Mouse (Mus musculus) embryonic facial prominence, embryonic 12.5 days (tissue): ENCODE results near the gene Olfr147. TPM values are rescaled to one million over a fixed set of nuclear protein-coding genes. Genes with fewer than 3 reads are reported as not detected.
"Not testable (repeated sequence)": the region's sequence is repeated elsewhere in the genome, so short reads cannot be mapped to it uniquely, and the experiment has no call there.

Experiments used
- ATAC-seq: fragments of 200-750 bp; cut with Nextera tagmentation; 2 replicates; pipeline ENCODE4 v1.8.0; 2017; ENCODE audit not compliant: insufficient number of reproducible peaks, insufficient read depth, low FRiP score, low TSS enrichment
- H3K27ac ChIP-seq: fragments of 300-500 bp; sonication (generic); 2 replicates; pipeline ENCODE4 v1.5.1; 2016; ENCODE audit warnings: mild to moderate bottlenecking
- H3K27me3 ChIP-seq: fragments of 300-500 bp; sonication (generic); 2 replicates; pipeline ENCODE4 v1.6.1; 2016; ENCODE audit warnings: mild to moderate bottlenecking, moderate library complexity
- H3K36me3 ChIP-seq: fragments of 300-500 bp; sonication (generic); 2 replicates; pipeline ENCODE4 v1.6.1; 2016; ENCODE audit warnings: mild to moderate bottlenecking
- H3K4me1 ChIP-seq: fragments of 300-500 bp; sonication (generic); 2 replicates; pipeline ENCODE4 v1.6.1; 2016
- H3K4me2 ChIP-seq: fragments of 300-500 bp; sonication (generic); replicated peaks from 2 replicates; pipeline ENCODE4 v1.6.1; 2016; ENCODE audit warnings: mild to moderate bottlenecking, moderate library complexity
- H3K4me3 ChIP-seq: fragments of 300-500 bp; sonication (generic); 2 replicates; pipeline ENCODE4 v1.5.1; 2016; ENCODE audit warnings: mild to moderate bottlenecking
- H3K9ac ChIP-seq: fragments of 300-500 bp; sonication (generic); 2 replicates; pipeline ENCODE4 v1.6.1; 2016; ENCODE audit warnings: mild to moderate bottlenecking, moderate library complexity
- H3K9me3 ChIP-seq: fragments of 300-500 bp; sonication (generic); 2 replicates; pipeline ENCODE4 v1.6.1; 2016; ENCODE audit warnings: mild to moderate bottlenecking, moderate library complexity
- WGBS: fragments of 180-500 bp; shearing (Covaris S2); methylation state at CpG from one replicate; pipeline ENCODE4 v1.1.7; 2016; 5-methylcytosine and 5-hydroxymethylcytosine counted together
- polyA plus RNA-seq: library from polyadenylated mRNA; unstranded; fragments of >200 nt; fragmentation: Nextera tagmentation; extraction: Ambion mirVana; gene quantifications from 2 replicates; pipeline ENCODE4 v1.2.1, GENCODE M21; 2016

Olfr147 gene
- not detected in 2 replicates for polyA plus RNA-seq

DNA sequence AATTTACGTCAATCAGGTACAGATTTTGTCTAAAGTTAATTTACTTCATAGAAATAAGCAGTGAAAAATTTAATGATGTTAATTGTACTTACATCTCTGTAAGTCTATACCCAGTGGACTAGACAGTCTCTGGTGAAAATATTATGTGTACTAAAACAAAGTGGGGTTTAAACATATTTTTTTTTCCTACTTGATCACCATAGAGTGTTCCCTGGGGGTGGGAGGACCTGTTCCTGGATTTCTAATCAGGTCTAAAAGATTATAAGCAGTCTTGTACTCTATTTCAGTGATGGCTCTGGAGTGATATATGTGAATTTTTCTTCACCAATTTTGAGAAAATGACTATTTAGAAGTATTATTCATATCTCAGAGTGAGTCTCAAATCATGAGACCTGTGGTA is at the start of gene Olfr147:
Gene Olfr147 (plus strand): TSS at position 301 of the 400 bp plus-strand sequence.
- no peaks in the 10 kb centered on the region for H3K9me3 ChIP-seq
- 81% methylated on average over 1 of the region's 1 CpGs for WGBS
- H3K36me3 ChIP-seq, result no peaks in the 10 kb centered on the region

DNA sequence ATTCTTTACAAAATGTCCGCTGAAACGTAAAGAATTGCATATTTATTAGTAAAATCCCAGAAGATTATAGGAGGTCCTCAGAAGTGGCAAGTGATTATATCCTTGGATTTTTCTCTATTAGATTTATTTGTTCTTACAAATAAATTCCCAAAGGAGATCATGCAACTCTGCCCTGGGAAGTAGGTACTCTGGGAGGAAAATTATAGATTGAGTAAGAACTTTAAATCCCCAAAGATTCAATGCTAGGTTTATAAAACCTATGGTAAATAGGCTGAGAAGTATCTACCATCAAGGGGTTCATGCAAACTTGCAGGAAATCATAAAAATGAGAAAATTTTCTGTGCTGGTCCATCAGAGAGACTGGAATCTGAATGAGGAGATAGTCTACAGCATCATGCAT is 34.9 kb upstream of the Olfr147 start, which contains the start of gene Olfr250:
Gene Olfr250 (plus strand): TSS at position 301 of the 400 bp plus-strand sequence.
- H3K9me3 ChIP-seq, result no peaks in the 10 kb centered on the region
- H3K9ac ChIP-seq, result no peak within 1 kb of the TSS
- no peak within 1 kb of the TSS for H3K4me2 ChIP-seq
- no peak for ATAC-seq
- no peak within 1 kb of the TSS for H3K4me3 ChIP-seq
- no peak within 1 kb of the TSS for H3K27ac ChIP-seq
- H3K4me1 ChIP-seq, result no peaks in the 10 kb centered on the region
- no peaks in the 10 kb centered on the region for H3K36me3 ChIP-seq
- H3K27me3 ChIP-seq, result no peaks in the 10 kb centered on the region
- 94% methylated on average over 2 of the region's 2 CpGs for WGBS

More for the DNA sequence above, at the start of gene Olfr147:
- Histone ChIP-seq H3K4me2 (no peak within 1 kb of the TSS), H3K27ac (no peak within 1 kb of the TSS), H3K4me3 (no peak within 1 kb of the TSS), H3K9ac (no peak within 1 kb of the TSS), H3K4me1 (no peaks in the 10 kb centered on the region), H3K27me3 (no peaks in the 10 kb centered on the region)
- no peak for ATAC-seq

DNA sequence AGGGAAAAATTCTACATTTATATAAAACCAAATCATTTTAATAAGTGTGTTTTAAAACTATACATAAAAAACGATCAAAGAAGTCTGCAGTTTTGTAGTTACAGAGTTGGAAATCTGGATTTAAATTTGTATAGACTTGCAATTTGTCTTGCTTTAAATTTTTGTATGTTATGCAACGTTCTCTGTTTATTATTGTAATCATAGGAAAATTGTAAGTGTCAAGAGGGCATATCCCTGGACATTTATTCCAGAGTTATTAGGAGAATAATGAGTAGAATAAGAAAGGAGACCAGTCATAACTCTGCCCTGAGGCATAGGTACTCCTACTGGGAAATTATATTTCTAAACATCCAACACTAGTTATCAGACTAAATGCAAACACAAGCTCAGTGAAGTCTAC is 24.7 kb upstream of the Olfr147 start, which contains the start of gene Olfr251:
Gene Olfr251 (plus strand): TSS at position 301 of the 400 bp plus-strand sequence.
- no peaks in the 10 kb centered on the region for H3K36me3 ChIP-seq
- H3K9me3 ChIP-seq, result no peaks in the 10 kb centered on the region
- no peak within 1 kb of the TSS for H3K9ac ChIP-seq
- H3K4me2 ChIP-seq, result no peak within 1 kb of the TSS
- no peaks in the 10 kb centered on the region for H3K4me1 ChIP-seq
- H3K27me3 ChIP-seq, result no peaks in the 10 kb centered on the region
- ATAC-seq, result no peak
- H3K4me3 ChIP-seq, result no peak within 1 kb of the TSS
- no peak within 1 kb of the TSS for H3K27ac ChIP-seq
- WGBS, result 62% methylated on average over 2 of the region's 2 CpGs

DNA sequence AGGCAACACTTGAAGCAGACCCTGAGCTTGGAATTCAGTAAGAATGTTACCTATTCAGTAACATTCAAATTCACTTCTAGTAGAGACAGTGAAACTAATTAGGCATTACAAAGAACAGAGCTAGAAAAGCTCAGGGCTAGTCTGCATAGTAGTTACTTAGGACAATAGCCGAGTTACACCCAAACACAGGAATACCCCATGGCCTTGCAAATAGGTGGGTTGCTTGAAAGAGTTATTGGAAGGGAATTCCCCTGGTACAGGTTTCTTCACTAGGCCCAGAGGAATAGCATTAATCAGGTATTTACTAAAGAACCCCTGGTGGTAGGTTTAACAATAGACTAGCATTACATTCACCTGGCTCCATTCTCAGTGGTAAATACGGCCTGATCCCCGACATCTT is 6.0 kb downstream of the Olfr147 start:
- H3K27me3 ChIP-seq, H3K9me3 ChIP-seq, H3K9ac ChIP-seq, H3K4me3 ChIP-seq, ATAC-seq, H3K4me2 ChIP-seq, H3K36me3 ChIP-seq, H3K4me1 ChIP-seq, H3K27ac ChIP-seq: not testable (repeated sequence)
- 91% methylated on average over 3 of the region's 3 CpGs for WGBS

DNA sequence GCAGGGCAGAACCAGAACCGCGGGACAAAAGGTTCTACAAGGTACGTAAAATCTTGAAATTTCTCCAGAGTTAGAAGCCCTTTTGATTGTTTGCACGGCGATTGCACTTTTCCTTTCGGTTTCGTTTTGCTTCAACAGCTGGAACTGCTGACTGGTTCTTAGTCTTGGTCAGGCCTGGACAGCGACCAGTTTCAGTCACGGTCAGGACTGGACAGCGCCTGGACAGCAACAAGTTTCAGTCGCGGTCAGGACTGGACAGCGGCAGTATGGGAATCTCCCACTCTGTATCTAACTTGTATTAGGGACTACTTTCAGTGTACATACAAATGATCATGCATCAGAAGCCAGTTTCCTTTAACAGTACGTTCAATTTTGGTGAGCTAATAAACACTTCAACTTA is 12.0 kb downstream of the Olfr147 start:
- H3K36me3 ChIP-seq, H3K9ac ChIP-seq, H3K27ac ChIP-seq, ATAC-seq, H3K27me3 ChIP-seq, H3K4me2 ChIP-seq, H3K9me3 ChIP-seq, H3K4me1 ChIP-seq, H3K4me3 ChIP-seq: not testable (repeated sequence)
- WGBS, result 88% methylated on average over 14 of the region's 14 CpGs

DNA sequence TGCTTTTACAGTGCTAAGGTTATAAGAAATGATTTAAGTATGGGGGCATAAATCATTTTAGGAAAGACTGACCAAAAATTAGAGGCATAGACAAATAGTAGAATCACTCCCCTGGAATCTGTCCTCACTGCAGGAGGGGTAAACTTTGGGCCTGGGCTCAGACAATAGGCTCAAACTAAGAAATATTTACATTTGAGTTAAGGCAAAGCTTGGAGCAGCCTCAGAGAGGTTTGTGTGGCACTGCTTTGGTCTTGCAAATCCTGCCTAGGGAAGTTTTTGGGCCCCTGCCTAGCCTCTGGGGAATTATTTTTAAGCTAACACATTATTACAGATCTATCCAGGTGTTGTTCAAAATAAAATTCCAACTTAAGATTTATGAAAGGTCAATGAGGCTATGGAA is 22.3 kb downstream of the Olfr147 start:
- H3K27me3 ChIP-seq, result no peaks in the 10 kb centered on the region
- no peak overlapping the region for H3K4me3 ChIP-seq
- H3K27ac ChIP-seq, result no peak overlapping the region
- H3K9ac ChIP-seq, result no peak overlapping the region
- H3K4me2 ChIP-seq, result no peak overlapping the region
- H3K36me3 ChIP-seq, result no peaks in the 10 kb centered on the region
- no peaks in the 10 kb centered on the region for H3K9me3 ChIP-seq
- H3K4me1 ChIP-seq, result no peaks in the 10 kb centered on the region
- no peak for ATAC-seq

DNA sequence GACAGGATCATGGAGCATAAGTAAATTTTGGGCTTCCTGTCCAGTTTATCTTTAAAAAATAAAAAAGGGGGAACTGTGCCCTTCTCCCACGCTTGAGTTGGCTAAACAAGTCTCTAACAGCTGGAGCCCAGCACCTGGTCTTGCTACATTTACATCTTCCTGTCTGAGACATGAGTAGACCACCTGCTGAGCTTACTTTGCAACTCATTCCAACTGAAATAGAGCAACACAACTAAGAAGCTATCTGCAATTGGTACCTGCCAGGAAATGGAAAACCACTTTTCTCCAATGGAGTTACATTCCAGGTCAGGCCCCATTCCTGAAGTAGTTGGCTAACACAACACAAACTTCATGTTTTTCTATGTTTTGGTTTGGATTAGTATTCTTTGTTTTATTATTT is 25.5 kb downstream of the Olfr147 start:
- 47% methylated on average over 1 of the region's 1 CpGs for WGBS
- Histone ChIP-seq H3K36me3 (no peaks in the 10 kb centered on the region), H3K4me2 (no peak overlapping the region), H3K27ac (no peak overlapping the region), H3K9me3 (no peaks in the 10 kb centered on the region), H3K9ac (no peak overlapping the region), H3K27me3 (no peaks in the 10 kb centered on the region), H3K4me3 (no peak overlapping the region), H3K4me1 (no peaks in the 10 kb centered on the region)
- ATAC-seq, result no peak

DNA sequence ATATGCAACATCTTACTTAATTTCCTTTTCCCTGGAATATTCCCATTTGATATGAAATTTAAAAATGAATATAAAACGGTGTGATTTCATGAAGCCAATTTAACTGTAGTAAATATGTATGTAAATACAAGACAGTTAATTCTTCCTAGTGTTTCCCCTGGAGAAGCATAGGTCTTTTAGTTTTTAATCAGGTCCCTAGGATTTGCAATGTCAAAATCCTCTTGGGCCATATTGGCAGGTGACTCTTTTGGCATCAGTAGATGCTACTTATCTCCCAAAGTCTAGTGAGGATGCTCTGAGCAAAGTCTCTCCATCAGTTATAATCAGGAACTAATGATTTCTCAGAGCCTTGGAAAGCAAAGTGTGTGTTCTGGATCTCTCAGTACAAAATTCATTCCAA is 27.7 kb downstream of the Olfr147 start, which contains the start of gene Olfr901:
Gene Olfr901 (plus strand): TSS at position 301 of the 400 bp plus-strand sequence.
- Histone ChIP-seq H3K36me3 (no peaks in the 10 kb centered on the region), H3K4me1 (no peaks in the 10 kb centered on the region), H3K27me3 (no peaks in the 10 kb centered on the region), H3K4me3 (no peak within 1 kb of the TSS), H3K9ac (no peak within 1 kb of the TSS), H3K9me3 (no peaks in the 10 kb centered on the region), H3K4me2 (no peak within 1 kb of the TSS), H3K27ac (no peak within 1 kb of the TSS)
- ATAC-seq, result no peak
- WGBS, result 91% methylated on average over 1 of the region's 1 CpGs

DNA sequence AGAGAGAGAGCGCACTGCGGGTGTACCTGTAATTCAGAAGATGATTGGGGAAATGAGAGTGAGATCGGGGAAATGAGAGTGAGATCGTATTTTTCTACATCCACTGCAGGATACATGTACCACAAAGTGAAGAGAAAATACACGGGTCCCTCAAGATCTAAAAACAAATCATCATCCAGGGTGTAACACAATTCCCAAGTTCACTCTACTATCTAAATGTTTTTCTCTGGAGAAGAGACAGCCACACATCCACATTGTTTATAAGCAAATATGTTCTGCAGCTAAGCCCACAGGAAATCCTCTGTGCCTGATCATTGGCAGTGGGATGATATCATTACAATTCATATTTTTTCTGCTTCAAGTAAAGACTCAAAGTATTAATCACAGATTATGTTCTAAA is 45.9 kb downstream of the Olfr147 start, which contains the start of gene Olfr902:
Gene Olfr902 (plus strand): TSS at position 301 of the 400 bp plus-strand sequence.
- Histone ChIP-seq H3K4me2 (no peak within 1 kb of the TSS), H3K4me1 (no peaks in the 10 kb centered on the region), H3K9me3 (no peaks in the 10 kb centered on the region), H3K4me3 (no peak within 1 kb of the TSS), H3K27ac (no peak within 1 kb of the TSS), H3K36me3 (no peaks in the 10 kb centered on the region), H3K9ac (no peak within 1 kb of the TSS), H3K27me3 (no peaks in the 10 kb centered on the region)
- 85% methylated on average over 5 of the region's 5 CpGs for WGBS
- no peak for ATAC-seq

Other genes starting within 250 kb of the Olfr147 start
- gene Olfr891, start 220.9 kb upstream of the Olfr147 start, polyA plus RNA-seq, result not detected in 2 replicates
- not detected in 2 replicates for gene Olfr893, start 193.3 kb upstream of the Olfr147 start, polyA plus RNA-seq
- not detected in 2 replicates for gene Olfr894, start 183.6 kb upstream of the Olfr147 start, polyA plus RNA-seq
- not detected in 2 replicates for gene Olfr143, start 148.9 kb upstream of the Olfr147 start, polyA plus RNA-seq
- gene Olfr895, start 133.8 kb upstream of the Olfr147 start, polyA plus RNA-seq, result not detected in 2 replicates
- gene Olfr896-ps1, start 110.6 kb upstream of the Olfr147 start, polyA plus RNA-seq, result not detected in 2 replicates
- not detected in 2 replicates for gene Olfr25, start 72.6 kb upstream of the Olfr147 start, polyA plus RNA-seq
- not detected in 2 replicates for gene Olfr898, start 53.3 kb upstream of the Olfr147 start, polyA plus RNA-seq
- not detected in 2 replicates for gene Olfr250, start 34.8 kb upstream of the Olfr147 start, polyA plus RNA-seq
- gene Olfr251, start 24.6 kb upstream of the Olfr147 start, polyA plus RNA-seq, result not detected in 2 replicates
- not detected in 2 replicates for gene Olfr901, start 27.8 kb downstream of the Olfr147 start, polyA plus RNA-seq
- not detected in 2 replicates for gene Olfr902, start 46.0 kb downstream of the Olfr147 start, polyA plus RNA-seq
- gene Olfr904, start 61.4 kb downstream of the Olfr147 start, polyA plus RNA-seq, result not detected in 2 replicates
- not detected in 2 replicates for gene Olfr905, start 69.4 kb downstream of the Olfr147 start, polyA plus RNA-seq
- gene Olfr906, start 85.4 kb downstream of the Olfr147 start, polyA plus RNA-seq, result not detected in 2 replicates
- not detected in 2 replicates for gene Olfr907, start 94.1 kb downstream of the Olfr147 start, polyA plus RNA-seq
- not detected in 2 replicates for gene Olfr911-ps1, start 119.9 kb downstream of the Olfr147 start, polyA plus RNA-seq
- gene Olfr910, start 136.2 kb downstream of the Olfr147 start, polyA plus RNA-seq, result not detected in 2 replicates
- not detected in 2 replicates for gene Olfr912, start 178.5 kb downstream of the Olfr147 start, polyA plus RNA-seq
- not detected in 2 replicates for gene Olfr913, start 191.1 kb downstream of the Olfr147 start, polyA plus RNA-seq
- gene Olfr914, start 203.4 kb downstream of the Olfr147 start, polyA plus RNA-seq, result not detected in 2 replicates